In the genomic region with DNA sequence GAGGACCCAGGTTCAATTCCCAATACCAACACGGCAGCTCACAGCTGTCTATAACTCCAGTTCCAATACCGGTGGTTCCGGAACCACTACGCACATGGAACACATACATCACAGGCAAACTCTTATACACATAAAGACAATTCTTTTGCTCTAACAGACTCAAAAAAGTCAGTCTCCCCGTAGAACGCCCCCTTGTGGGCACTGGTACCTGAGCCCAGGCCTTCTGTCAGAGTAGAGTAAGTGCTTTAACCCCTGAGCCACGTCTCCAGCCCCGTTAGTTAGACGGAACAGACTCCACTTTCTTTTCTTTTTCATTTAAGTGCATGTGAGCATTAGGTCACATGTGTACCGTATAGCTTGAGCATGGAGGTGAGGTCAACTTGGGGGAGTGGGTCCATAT, we compare ENCODE assay signal across 18 mouse cellular contexts. TPM values are rescaled to one million over a fixed set of nuclear protein-coding genes. Genes with fewer than 3 reads are reported as not detected.
DNase-seq lines count a peak whose midpoint lies in the region; ATAC-seq and TF ChIP-seq lines count a peak whose summit lies in the region.
"Had no signal": no experiment of that assay in that cellular context is flagged by ENCODE, and none has a peak within 500 bp of the region (broad histone marks: within the 10 kb centered on the region; RNA-seq: fewer than 3 reads in every experiment).

No protein-coding gene starts in this region.

- H3K36me3 ChIP-seq in hindbrain, postnatal 0 days (ENCODE audit: insufficient read depth, low read length) = peaks cover 72% of the 10 kb centered on the region
- H3K36me3 ChIP-seq in hindbrain, embryonic 14.5 days (replicated peaks; ENCODE audit: control insufficient read depth, insufficient read depth) = peaks cover 98% of the 10 kb centered on the region
- H3K36me3 ChIP-seq in midbrain, embryonic 11.5 days (ENCODE audit: control insufficient read depth, insufficient read depth, low read length) = peaks cover 27% of the 10 kb centered on the region; the same call in 1 of the 2 replicates
- peaks cover 90% of the 10 kb centered on the region for H3K36me3 ChIP-seq in midbrain, embryonic 14.5 days (ENCODE audit: control insufficient read depth, insufficient read depth, low read length)
- peaks cover 97% of the 10 kb centered on the region for H3K36me3 ChIP-seq in E14TG2a.4 (ENCODE audit: insufficient read depth, low read length)

- TF ChIP-seq CTCF in hindbrain, postnatal 0 days (IDR thresholded peaks at IDR 0.05; ENCODE audit: low read depth) = 0 out of 2 replicates have a peak, but pooled peaks have one; percentile 11
- TF ChIP-seq CTCF in E14TG2a.4 (conservative IDR thresholded peaks at IDR 0.05; ENCODE audit: low read length) = peak; percentile 58

- no peaks in the 10 kb centered on the region for H3K9me3 ChIP-seq in hindbrain, postnatal 0 days (ENCODE audit: low read length)
- no peaks in the 10 kb centered on the region for H3K9me3 ChIP-seq in hindbrain, embryonic 14.5 days (ENCODE audit: control insufficient read depth, low read length)
- no peaks in the 10 kb centered on the region for H3K9me3 ChIP-seq in midbrain, embryonic 11.5 days (ENCODE audit: control insufficient read depth, low read length)
- no peaks in the 10 kb centered on the region for H3K9me3 ChIP-seq in midbrain, embryonic 14.5 days (ENCODE audit: control insufficient read depth, low read length)
- H3K9me3 ChIP-seq in E14TG2a.4 (ENCODE audit: low read length) = no peaks in the 10 kb centered on the region
- H3K9me3 ChIP-seq: forebrain, embryonic 10.5 days; heart, embryonic 15.5 days; hindbrain, embryonic 10.5 days; neural tube, embryonic 12.5 days; stomach, embryonic 15.5 days had no signal

- no peak overlapping the region for H3K27ac ChIP-seq in hindbrain, postnatal 0 days
- H3K27ac ChIP-seq in hindbrain, embryonic 14.5 days = no peak overlapping the region
- H3K27ac ChIP-seq in midbrain, embryonic 11.5 days (ENCODE audit: low read depth, low read length) = no peak overlapping the region
- H3K27ac ChIP-seq in midbrain, embryonic 14.5 days (replicated peaks; ENCODE audit: low read depth, low read length) = no peak overlapping the region
- H3K27ac ChIP-seq: forebrain, embryonic 10.5 days; heart, embryonic 15.5 days; hindbrain, embryonic 10.5 days; macrophage; neural tube, embryonic 12.5 days; stomach, embryonic 15.5 days had no signal

- no peak for DNase-seq in hindbrain, postnatal 0 days (ENCODE audit: low spot score)
- DNase-seq in hindbrain, embryonic 14.5 days (ENCODE audit: low spot score) = no peak
- DNase-seq in midbrain, embryonic 11.5 days (ENCODE audit: low spot score, missing footprints) = peak; percentile 49
- DNase-seq in midbrain, embryonic 14.5 days = no peak
- DNase-seq in T-cell, adult 2 months (ENCODE audit: low spot score) = peak; percentile 19
- no peak for DNase-seq in cerebellum, postnatal 25 days
- no peak for DNase-seq in lung, postnatal 36 days
- DNase-seq: adrenal gland, adult 8-10 months; cerebellum, adult 2 months; kidney, adult 11 months had no signal

- no peak overlapping the region for H3K4me2 ChIP-seq in hindbrain, postnatal 0 days (ENCODE audit: low read depth, low read length)
- H3K4me2 ChIP-seq in hindbrain, embryonic 14.5 days (replicated peaks) = no peak overlapping the region
- no peak overlapping the region for H3K4me2 ChIP-seq in midbrain, embryonic 11.5 days
- H3K4me2 ChIP-seq in midbrain, embryonic 14.5 days (ENCODE audit: low read length) = no peak overlapping the region
- H3K4me2 ChIP-seq: heart, embryonic 15.5 days; neural tube, embryonic 12.5 days; stomach, embryonic 15.5 days had no signal

- 85% methylated on average over 10 of the region's 10 CpGs for WGBS in hindbrain, postnatal 0 days
- WGBS in hindbrain, embryonic 14.5 days = 93% methylated on average over 10 of the region's 10 CpGs
- WGBS in midbrain, embryonic 11.5 days = 88% methylated on average over 10 of the region's 10 CpGs
- 92% methylated on average over 10 of the region's 10 CpGs for WGBS in midbrain, embryonic 14.5 days

- H3K4me1 ChIP-seq in hindbrain, postnatal 0 days (ENCODE audit: insufficient read depth, low read length) = no peaks in the 10 kb centered on the region
- H3K4me1 ChIP-seq in hindbrain, embryonic 14.5 days (replicated peaks; ENCODE audit: control insufficient read depth, insufficient read depth, low read length) = no peaks in the 10 kb centered on the region
- no peaks in the 10 kb centered on the region for H3K4me1 ChIP-seq in midbrain, embryonic 11.5 days (ENCODE audit: control insufficient read depth, insufficient read depth, low read length)
- no peaks in the 10 kb centered on the region for H3K4me1 ChIP-seq in midbrain, embryonic 14.5 days (ENCODE audit: control insufficient read depth, insufficient read depth, low read length)
- H3K4me1 ChIP-seq in E14TG2a.4 (replicated peaks; ENCODE audit: low read depth, low read length) = peaks cover 22% of the 10 kb centered on the region
- H3K4me1 ChIP-seq: forebrain, embryonic 10.5 days; hindbrain, embryonic 10.5 days; neural tube, embryonic 12.5 days; stomach, embryonic 15.5 days had no signal

- no peak for ATAC-seq in hindbrain, postnatal 0 days
- no peak for ATAC-seq in hindbrain, embryonic 14.5 days (ENCODE audit: low FRiP score)
- no peak for ATAC-seq in midbrain, embryonic 11.5 days (ENCODE audit: low FRiP score)
- ATAC-seq in midbrain, embryonic 14.5 days (ENCODE audit: low FRiP score, low TSS enrichment) = no peak
- ATAC-seq: midbrain, embryonic 16.5 days had no signal

- no peaks in the 10 kb centered on the region for H3K27me3 ChIP-seq in hindbrain, postnatal 0 days (ENCODE audit: insufficient read depth, low read length)
- no peaks in the 10 kb centered on the region for H3K27me3 ChIP-seq in hindbrain, embryonic 14.5 days (ENCODE audit: control insufficient read depth, insufficient read depth, low read length)
- no peaks in the 10 kb centered on the region for H3K27me3 ChIP-seq in midbrain, embryonic 11.5 days (ENCODE audit: control insufficient read depth, insufficient read depth, low read length)
- H3K27me3 ChIP-seq in midbrain, embryonic 14.5 days (ENCODE audit: control insufficient read depth, insufficient read depth, low read length) = no peaks in the 10 kb centered on the region
- H3K27me3 ChIP-seq in E14TG2a.4 (ENCODE audit: insufficient read depth, low read length) = no peaks in the 10 kb centered on the region
- H3K27me3 ChIP-seq: heart, embryonic 15.5 days; neural tube, embryonic 12.5 days; stomach, embryonic 15.5 days had no signal

- H3K9ac ChIP-seq in hindbrain, postnatal 0 days (replicated peaks; ENCODE audit: low read length) = no peak overlapping the region
- no peak overlapping the region for H3K9ac ChIP-seq in hindbrain, embryonic 14.5 days
- no peak overlapping the region for H3K9ac ChIP-seq in midbrain, embryonic 11.5 days (ENCODE audit: low read length)
- H3K9ac ChIP-seq in midbrain, embryonic 14.5 days (replicated peaks; ENCODE audit: low read length) = no peak overlapping the region
- H3K9ac ChIP-seq: heart, embryonic 15.5 days; neural tube, embryonic 12.5 days; stomach, embryonic 15.5 days had no signal

- H3K4me3 ChIP-seq in hindbrain, postnatal 0 days (ENCODE audit: low read length) = no peak overlapping the region
- no peak overlapping the region for H3K4me3 ChIP-seq in hindbrain, embryonic 14.5 days (replicated peaks; ENCODE audit: low read length)
- no peak overlapping the region for H3K4me3 ChIP-seq in midbrain, embryonic 11.5 days (ENCODE audit: low read depth, low read length)
- H3K4me3 ChIP-seq in midbrain, embryonic 14.5 days (replicated peaks; ENCODE audit: low read depth, low read length) = no peak overlapping the region
- no peak overlapping the region for H3K4me3 ChIP-seq in E14TG2a.4 (replicated peaks; ENCODE audit: low read length)
- H3K4me3 ChIP-seq: forebrain, embryonic 10.5 days; heart, embryonic 15.5 days; hindbrain, embryonic 10.5 days; neural tube, embryonic 12.5 days; stomach, embryonic 15.5 days had no signal

RNA-seq across cellular contexts. Expression of a gene that starts 11.8 kb away (rescaled TPM):
- 138 and 171 TPM in 2 replicates for total RNA-seq in hindbrain, postnatal 0 days (2014; rRNA removed)
- polyA plus RNA-seq in hindbrain, postnatal 0 days (2015; fragmentation: Nextera tagmentation; extraction: Ambion mirVana) = 234 and 243 TPM in 2 replicates
- 193 and 199 TPM in 2 replicates for polyA plus RNA-seq in hindbrain, embryonic 14.5 days (2014; fragmentation: Nextera tagmentation; extraction: Ambion mirVana)
- 160 and 167 TPM in 2 replicates for polyA plus RNA-seq in midbrain, embryonic 11.5 days (2014; fragmentation: Nextera tagmentation; extraction: Ambion mirVana)
- polyA plus RNA-seq in midbrain, embryonic 14.5 days (2014; fragmentation: Nextera tagmentation; extraction: Ambion mirVana) = 205 and 213 TPM in 2 replicates

RNA-seq across cellular contexts. Expression of a gene that starts 49.9 kb away (rescaled TPM):
- 73.5 and 83.8 TPM in 2 replicates for total RNA-seq in hindbrain, postnatal 0 days (2014; rRNA removed)
- 74.7 and 77.2 TPM in 2 replicates for polyA plus RNA-seq in hindbrain, postnatal 0 days (2015; fragmentation: Nextera tagmentation; extraction: Ambion mirVana)
- 81.3 and 93.1 TPM in 2 replicates for polyA plus RNA-seq in hindbrain, embryonic 14.5 days (2014; fragmentation: Nextera tagmentation; extraction: Ambion mirVana)
- 107 and 118 TPM in 2 replicates for polyA plus RNA-seq in midbrain, embryonic 11.5 days (2014; fragmentation: Nextera tagmentation; extraction: Ambion mirVana)
- 78.4 and 102 TPM in 2 replicates for polyA plus RNA-seq in midbrain, embryonic 14.5 days (2014; fragmentation: Nextera tagmentation; extraction: Ambion mirVana)

Comparison
In these comparisons a context has a peak if more than half of its experiments do, and no peak if none do; other contexts are left out.
1. DNase-seq: peak in midbrain, embryonic 11.5 days (single experiment) and T-cell, adult 2 months (single experiment); none in hindbrain, postnatal 0 days (single experiment), hindbrain, embryonic 14.5 days (single experiment), midbrain, embryonic 14.5 days (single experiment), cerebellum, postnatal 25 days (0 of 2) and lung, postnatal 36 days (single experiment).